Mouse (Mus musculus) monocyte, adult 59 days (primary cell): ENCODE data around the gene Asl. TPM values are rescaled to one million over a fixed set of nuclear protein-coding genes. Genes with fewer than 3 reads are reported as not detected.

Experiments
- total RNA-seq, 2 experiments: library from RNA; stranded (reverse); gene quantifications; one replicate each; pipeline ENCODE4 v1.2.4; 2023

The Asl gene
- 10 to 100 TPM; 34.6 to 37.9 TPM for total RNA-seq

DNA sequence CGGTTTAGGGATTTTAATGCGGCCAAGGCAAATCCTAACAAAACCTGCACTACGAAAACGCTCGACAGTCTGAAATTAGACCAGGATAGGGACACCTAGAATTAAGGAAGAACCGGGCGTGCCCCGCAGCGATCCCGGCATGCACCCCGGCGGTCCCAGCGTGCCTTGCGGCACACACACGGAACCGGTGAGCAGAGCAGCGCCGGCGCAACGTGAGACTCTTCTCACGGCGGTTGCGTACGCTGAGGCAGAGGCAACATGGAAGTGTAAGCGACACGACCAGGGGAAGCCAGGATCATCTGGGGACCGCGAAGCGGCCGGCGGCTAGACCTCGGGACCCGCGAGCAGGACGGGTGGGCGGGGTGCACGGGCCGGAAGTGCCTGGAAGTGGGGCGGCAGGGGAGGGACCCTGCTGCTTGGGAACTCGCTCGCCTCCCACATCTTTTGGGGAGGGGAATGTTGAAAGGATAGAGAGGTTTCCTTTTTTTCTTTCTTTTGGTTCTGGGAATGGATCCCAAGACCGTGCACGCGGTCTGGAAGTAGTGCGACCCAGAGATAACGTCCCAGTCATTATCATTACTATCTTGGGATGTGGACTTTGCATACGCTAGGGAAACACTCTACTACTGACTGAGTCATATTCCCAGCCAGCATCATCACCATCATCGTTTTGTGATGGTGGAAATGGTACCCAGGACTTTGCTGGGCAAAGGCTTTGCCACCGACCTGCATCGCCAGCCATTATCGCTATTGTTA lies at the start of gene Asl, which contains the start of gene Crcp:
Gene Asl, minus strand, starts transcription at position 106 of the 756 bp plus-strand sequence.
Gene Crcp, plus strand, starts transcription at position 149 of the 756 bp plus-strand sequence.

DNA sequence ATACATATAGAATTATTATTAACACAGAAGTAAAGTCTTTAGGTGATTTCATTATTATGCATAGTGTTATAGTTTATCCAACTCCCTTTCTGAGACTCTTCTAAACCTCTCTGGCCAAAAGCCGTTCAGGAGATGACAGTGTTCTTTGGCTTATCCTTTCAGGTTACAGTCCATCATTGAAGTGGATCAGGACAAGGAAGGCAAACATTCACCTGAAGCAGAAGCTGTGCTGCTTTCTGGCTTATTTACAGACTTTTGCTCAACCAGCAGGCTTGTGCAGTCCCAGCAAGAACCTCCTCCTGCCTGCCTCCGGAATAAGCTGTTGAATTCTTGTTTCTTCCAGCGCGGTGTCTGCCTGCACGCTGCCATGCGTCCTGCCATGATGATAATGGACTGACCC lies 44.0 kb upstream of the Asl start, which contains the start of gene Tpst1:
Gene Tpst1, plus strand, starts transcription at position 301 of the 400 bp plus-strand sequence.

DNA sequence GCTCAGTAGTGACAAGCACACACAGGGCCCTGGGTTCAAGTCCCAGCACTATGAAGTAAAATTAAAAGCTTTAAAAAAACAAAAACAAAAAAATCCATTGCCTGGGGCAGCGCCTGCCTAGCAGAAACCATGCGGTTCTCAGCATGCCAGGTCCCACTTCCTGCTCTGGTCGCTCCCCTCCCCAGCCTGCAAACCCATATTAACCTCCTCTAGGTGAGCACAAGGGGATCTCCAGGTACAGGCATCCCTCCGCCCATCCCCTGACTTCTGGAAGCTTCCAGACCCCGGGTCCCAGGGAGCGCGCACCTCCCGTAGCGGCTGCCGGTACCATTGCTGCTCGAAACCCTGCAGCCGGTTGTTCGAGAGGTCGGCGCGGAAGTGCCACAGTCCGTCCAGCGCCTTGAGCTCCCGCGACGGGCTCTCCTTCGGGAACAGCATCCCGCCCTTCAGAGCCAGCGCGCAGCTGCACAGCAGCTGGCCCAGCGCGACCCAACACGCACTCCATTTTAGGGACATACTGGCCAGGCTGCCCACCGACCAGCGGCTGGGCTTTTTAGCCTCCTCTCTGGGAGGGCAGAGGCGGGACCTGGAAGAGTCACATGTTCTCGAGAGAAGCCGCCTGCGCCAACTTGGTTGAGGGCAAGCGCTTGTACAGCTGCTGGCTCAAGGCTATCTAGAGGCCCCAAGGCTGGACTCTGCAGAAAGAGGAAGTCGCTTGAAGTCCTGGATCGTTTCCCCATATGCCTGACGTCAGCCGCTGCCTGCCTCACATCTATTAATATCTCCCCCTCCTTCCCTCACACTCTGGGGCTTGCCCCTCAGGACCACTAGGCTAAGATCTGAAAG lies 26.5 kb downstream of the Asl start, which contains the start of gene Gusb:
Gene Gusb, minus strand, starts transcription at position 749 of the 846 bp plus-strand sequence.

Other genes with a start within 250 kb of the Asl start
- 1 to 10 TPM; 6.1 to 6.7 TPM for gene Psph, start 241.8 kb downstream of the Asl start, total RNA-seq
- 10 to 100 TPM; 12.3 to 13.5 TPM for gene Sumf2, start 182.3 kb downstream of the Asl start, total RNA-seq
- gene Chchd2, start 141.8 kb downstream of the Asl start, total RNA-seq: 100 to 1,000 TPM; 147 to 151 TPM
- gene Zbed5, start 133.5 kb downstream of the Asl start, total RNA-seq: under 1 TPM in 1 of 2 experiments, not detected in 1; 0.37 TPM
- under 1 TPM in 1 of 2 experiments, not detected in 1; 0.43 TPM for gene Phkg1, start 130.7 kb downstream of the Asl start, total RNA-seq
- 1 to 10 TPM; 1.1 to 2.2 TPM for gene Nupr1l, start 120.7 kb downstream of the Asl start, total RNA-seq
- 10 to 100 TPM; 14.8 to 16.6 TPM for gene Vkorc1l1, start 87.3 kb downstream of the Asl start, total RNA-seq
- gene Gusb, start 26.2 kb downstream of the Asl start, total RNA-seq: 100 to 1,000 TPM in 1 of 2 experiments, 10 to 100 TPM in 1; 82.0 to 103 TPM
- gene Crcp, start within 50 bp of the Asl start, total RNA-seq: 10 to 100 TPM; 26.2 to 31.1 TPM
- 10 to 100 TPM; 11.9 to 12.0 TPM for gene Tpst1, start 44.1 kb upstream of the Asl start, total RNA-seq
- gene Kctd7, start 115.6 kb upstream of the Asl start, total RNA-seq: 1 to 10 TPM; 2.6 to 3.6 TPM
- gene Rabgef1, start 142.6 kb upstream of the Asl start, total RNA-seq: 10 to 100 TPM; 71.8 to 82.7 TPM
- 10 to 100 TPM; 67.9 to 69.7 TPM for gene Tmem248, start 187.8 kb upstream of the Asl start, total RNA-seq
- 10 to 100 TPM; 78.5 to 85.1 TPM for gene Sbds, start 226.3 kb upstream of the Asl start, total RNA-seq
- gene Tyw1, start 226.4 kb upstream of the Asl start, total RNA-seq: 10 to 100 TPM; 20.0 to 20.8 TPM